Mouse (Mus musculus) ES-E14 (cell line): ENCODE measurements around the gene Zfp184.

Experiments used
- HCFC1 ChIP-seq: IDR thresholded peaks from 2 replicates; pipeline ENCODE4 v1.6.1; 2012; ENCODE audit warnings: low read length, inconsistent platforms, borderline replicate concordance; ENCODE audit not compliant: insufficient read depth
- MAFK ChIP-seq: IDR thresholded peaks from 2 replicates; pipeline ENCODE4 v1.6.1; 2014; ENCODE audit warnings: mild to moderate bottlenecking, low read depth, low read length, inconsistent platforms; ENCODE audit not compliant: insufficient read depth
- ZNF384 ChIP-seq: IDR thresholded peaks from 2 replicates; pipeline ENCODE4 v1.6.1; 2012; ENCODE audit warnings: low read depth, low read length, inconsistent platforms

DNA sequence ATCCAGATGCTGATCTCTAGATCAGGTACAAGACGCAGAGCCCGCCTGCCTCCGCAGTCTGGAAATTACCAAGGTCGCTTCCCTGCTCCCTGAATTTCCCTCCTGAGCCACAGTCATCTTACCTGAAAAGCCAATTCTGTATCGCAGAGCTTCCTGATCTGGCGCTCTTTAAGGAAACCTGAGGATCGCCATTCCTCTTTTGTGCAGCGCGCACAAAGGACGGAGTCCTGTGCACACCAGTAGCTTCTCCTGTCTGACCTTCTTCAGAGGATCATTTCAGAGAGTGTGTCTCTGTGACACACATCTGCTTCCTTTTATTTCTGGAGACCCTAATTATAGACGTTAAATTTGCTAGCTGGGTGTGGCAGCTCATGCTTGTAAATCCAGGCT is 47.7 kb upstream of the Zfp184 start:
- no peak for TF ChIP-seq MAFK
- no peak for TF ChIP-seq HCFC1
- TF ChIP-seq ZNF384, result no peak
